Mouse (Mus musculus): ENCODE data around the gene C130032M10Rik.
"Not testable (repeated sequence)": the region's sequence is repeated elsewhere in the genome, so short reads cannot be mapped to it uniquely, and the experiment has no call there.

The C130032M10Rik gene

DNA sequence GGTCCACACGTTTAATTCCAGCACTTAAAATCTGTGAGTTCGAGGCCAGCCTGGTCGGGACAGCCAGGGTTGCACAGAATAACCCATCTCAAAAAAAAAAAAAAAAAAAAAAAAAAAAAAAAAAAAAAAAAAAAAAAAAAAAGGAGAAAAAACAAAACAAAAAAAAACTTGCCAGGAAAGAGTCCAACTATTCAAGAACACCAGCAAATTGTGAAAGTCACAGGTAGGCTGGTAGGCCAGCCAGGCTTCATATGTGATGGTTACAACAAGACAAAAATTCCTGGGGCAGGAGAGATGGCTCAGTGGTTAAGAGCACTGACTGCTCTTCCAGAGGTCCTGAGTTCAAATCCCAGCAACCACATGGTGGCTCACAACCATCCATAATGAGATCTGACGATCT lies 5.0 kb downstream of the C130032M10Rik start:
- DNase-seq: not testable (repeated sequence)

DNA sequence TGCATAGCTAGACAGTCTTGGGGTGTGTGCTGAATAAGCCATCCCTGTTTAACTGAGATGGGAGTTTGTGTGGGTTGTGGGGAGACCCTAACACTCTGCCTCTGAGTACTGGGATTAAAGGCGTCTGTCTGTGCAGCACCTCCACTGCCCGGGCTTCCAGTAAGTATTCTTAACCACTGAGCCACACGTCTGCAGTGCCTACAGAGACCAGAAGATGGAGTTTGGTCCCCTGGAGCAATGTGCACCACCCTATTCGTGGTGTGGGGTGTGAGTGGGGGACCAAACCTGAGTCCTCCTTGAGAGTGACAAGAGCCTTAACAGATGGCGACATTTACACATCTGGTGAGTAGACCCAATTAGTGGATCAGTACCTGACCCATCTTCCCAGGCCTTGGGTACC lies 6.5 kb downstream of the C130032M10Rik start:
- DNase-seq: no peak

DNA sequence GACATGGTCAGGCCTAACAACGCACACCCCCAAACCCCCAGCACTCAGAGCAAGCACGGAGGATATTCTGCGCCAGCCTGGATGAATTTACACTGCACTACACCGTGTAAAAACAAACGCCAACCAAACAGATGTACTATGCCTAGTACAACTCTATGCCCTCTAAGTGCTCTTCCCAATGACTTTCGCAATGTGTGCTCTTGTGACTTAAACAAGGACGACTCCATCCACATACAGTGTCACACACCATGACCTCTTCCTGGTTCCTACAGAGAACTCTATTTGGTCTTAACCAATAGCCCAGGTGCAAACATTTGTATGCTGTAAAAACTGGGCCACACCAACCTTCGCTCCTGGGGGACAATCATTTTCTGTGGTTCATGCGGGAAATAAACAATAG lies 7.0 kb downstream of the C130032M10Rik start:
- DNase-seq: no peak

DNA sequence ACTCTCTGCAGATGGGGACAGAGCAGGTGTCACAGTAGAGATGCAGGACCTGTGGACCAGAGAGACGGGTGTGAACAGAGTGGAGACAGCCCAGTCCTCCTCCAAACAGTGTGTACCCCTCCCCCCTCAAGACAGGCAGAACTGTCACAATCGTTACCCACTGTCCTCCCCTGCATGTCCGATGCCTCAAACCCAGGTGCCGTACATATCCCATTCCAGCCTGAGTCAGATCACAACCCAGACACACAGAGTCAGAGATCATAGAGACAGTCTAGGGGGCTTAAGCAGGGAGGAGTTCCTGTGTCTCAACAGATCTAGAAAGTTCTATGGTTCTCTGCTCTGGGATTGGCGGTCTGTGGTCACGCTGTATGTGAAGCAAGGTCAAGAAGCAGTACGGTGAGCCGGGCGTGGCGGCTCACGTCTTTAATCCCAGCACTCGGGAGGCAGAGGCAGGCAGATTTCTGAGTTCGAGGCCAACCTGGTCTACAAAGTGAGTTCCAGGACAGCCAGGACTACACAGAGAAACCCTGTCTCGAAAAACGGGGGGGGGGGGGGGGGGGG lies 9.7 kb downstream of the C130032M10Rik start:
- no peak for DNase-seq

DNA sequence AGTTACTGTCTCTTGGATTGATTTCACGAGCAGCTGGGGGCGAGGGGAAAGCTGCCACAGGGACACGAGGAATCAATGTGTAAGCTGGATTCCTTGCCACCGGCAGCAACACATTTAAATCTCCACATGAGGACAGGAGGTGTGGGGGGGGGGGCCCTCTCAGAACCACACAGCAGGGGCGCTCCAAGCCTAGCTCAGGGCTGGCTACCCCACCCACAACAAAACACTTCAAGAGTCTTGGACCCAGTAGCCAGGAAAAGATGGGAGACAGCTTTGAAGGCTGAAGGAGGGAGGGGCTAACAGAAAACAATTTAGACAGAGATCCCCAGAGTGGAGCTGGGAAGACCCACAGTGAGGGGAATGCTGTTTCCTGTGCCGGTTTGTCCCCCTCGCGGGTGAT lies 10.4 kb downstream of the C130032M10Rik start:
- DNase-seq: no peak

DNA sequence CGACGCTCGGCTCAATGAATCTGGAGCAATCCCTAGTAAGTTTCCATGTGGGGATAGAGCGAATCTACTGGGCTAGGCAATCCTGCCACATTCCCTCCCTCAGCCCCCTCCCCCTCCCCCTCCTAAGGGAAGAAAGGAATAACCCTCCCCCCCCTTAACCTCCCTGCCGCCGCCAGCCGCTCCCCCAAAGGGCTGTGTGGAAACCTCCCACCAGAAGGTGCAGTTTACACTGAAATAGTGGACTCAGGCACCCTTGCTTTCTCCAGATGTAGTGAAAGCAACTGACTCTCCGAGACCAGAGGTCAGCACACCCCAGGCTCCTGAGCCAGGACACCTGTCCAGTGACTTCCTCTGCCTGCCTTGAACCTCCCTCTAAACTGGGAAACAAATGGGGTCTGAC lies 11.1 kb downstream of the C130032M10Rik start:
- no peak for DNase-seq

DNA sequence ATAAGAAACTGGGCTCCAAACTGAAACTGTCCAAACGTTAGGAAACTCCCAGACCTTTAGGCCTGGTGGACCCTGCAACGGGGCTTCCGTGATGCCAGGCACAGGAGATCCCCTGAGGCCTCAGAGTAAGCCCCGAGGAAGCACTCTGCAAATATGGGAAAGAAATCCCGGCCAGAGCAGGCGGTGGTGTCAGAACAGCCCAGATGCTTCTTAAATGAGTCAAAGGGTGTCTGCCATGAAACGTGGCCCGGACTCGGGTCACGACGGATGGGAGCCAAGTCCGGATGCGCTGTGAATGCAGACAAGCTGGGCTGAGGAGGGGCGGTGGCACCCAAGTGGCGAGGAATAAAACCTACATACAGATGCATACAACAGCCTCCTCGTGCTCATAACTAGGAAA lies 11.6 kb downstream of the C130032M10Rik start:
- peak; percentile 29 to 59 for DNase-seq

DNA sequence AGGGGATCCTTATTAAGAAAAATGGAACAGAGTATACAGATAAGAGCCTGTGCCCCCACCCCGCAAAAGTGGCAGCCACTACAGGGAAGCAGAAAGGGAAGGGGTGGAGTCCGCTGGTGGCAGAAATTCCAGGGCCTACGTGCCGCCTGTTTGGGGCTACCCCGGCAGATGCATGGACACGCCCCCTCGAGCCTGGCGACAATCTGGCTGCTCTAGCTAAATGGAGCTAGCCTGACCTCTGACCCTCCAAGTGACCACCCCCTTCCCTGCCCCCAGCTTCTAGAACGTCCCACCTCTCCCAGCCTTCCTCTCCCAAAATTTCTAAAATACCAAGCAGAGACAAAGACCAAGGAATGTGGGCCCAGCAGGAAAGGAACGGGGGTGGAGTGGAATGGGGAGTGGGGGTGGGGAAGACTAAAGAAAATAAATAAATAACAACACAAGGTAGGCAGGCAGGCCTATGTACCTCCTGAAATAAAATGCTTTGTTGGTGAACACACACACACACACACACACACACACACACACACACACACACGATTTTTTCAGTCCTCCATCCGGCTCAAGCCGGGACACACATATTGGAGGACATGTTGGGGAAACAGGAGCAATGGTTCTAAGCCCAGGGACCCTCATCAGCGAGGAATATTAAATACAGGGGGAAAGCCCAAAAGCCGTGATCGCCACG lies 12.6 kb downstream of the C130032M10Rik start:
- DNase-seq: peak; percentile 20 to 33

DNA sequence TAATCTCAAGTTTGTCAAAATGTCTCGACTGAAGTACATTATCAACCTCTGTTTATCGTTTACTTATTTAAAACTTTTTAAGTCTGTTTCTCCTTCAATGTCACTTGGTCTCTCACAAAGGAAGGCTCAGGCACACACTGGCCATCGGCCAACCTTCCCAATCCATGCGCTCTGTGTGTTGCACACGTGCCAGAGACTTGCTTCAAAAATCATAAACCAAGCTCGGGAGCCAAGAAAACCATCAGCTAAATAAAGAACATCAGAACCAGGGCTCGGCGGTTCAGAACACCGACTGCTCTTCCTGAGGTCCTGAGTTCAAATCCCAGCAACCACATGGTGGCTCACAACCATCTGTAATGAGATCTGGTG lies 13.2 kb downstream of the C130032M10Rik start:
- DNase-seq: no peak

DNA sequence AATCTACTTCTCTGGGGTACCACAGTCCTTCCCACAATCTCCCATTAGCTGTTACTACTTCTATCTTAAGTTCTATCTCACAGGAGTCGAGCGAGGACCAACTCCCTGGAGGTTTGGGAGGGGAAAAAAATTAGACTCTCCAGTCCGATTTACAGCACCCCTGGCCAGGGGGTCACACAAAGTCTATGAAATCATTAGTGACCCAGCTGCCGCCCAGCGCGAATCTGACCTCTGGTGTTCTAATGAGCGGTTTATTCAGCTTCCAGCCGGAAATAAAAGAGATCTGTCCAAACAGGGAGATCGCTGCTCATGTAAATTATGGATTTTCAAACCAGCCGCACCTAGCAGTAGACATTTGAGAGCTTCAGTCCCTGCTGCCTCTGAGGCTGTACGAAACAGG lies 15.8 kb downstream of the C130032M10Rik start:
- DNase-seq: peak in 1 of 2 experiments; percentile 24

DNA sequence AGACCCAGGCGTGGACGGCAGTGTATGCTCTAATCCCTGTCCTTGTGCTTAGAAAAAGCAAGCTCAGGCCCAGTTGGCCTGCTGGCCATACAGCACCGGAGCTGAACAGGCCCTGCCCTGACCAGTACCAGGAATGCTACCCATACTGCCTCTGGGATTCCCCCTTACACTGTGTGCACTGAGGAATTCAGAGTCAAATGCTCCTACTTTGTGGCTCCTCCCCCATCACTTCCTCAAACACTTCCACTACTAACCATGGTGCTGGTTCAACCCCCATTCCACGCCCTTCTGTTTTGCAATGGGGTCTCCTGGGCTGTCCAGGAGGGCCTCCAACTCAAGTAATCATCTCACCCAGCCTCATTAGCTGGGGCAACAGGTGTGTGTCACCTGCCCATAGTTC lies 18.4 kb downstream of the C130032M10Rik start:
- no peak for DNase-seq

DNA sequence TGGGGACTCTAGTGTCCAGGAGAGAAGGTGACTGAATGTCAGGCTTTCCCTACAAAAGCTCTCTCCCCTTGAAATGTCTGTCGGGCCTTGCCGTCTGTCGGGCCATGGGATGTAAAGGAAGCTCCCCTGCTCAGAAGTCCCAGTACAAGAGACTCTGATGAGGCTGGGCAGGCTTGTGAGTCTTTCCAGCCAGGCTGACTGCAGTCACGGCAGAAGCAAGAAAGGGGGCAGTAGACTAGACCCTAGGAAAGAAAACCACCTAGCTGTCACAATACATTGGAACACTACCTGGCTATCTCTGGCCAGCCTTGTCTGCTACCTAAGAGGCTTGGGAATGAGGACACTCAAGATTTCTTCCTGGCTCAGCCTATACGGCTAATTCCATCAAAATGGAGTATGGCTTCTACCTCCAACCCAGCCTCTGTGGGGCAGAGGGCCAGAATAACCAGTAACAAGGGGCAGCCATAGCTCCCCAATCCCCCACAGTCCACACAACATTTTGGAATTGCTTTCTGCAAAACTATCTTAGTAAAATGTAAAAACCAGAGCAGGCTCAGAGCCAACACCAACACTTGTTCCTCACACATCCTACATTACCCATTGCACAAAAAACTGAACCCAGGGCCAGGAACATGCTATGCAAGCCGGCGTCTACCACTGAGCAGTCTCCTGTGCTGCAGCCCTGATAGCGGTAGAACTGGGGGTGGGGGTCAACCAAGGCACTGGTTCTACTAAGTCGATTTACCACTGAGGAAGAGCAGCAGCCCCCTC lies 19.4 kb downstream of the C130032M10Rik start:
- DNase-seq: no peak

DNA sequence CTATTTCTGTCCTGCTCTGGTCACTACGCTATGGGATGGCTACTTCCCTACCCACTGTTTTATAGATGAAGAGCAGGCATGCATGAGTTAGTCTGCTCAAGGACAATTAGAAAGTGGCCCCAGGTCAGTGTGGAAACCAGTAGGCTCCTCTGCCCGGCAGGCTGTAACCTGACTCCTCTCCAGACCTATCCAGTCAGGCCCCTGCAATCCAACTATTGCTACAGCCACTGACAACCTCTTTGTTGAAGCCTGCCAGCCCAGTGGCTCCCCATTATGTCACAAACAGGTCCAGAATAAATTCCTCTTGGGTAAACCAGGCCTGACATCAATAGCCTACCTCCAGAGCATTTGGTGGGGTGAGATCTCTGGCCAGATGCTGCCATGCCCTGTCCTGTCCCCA lies 21.1 kb downstream of the C130032M10Rik start:
- no peak for DNase-seq

DNA sequence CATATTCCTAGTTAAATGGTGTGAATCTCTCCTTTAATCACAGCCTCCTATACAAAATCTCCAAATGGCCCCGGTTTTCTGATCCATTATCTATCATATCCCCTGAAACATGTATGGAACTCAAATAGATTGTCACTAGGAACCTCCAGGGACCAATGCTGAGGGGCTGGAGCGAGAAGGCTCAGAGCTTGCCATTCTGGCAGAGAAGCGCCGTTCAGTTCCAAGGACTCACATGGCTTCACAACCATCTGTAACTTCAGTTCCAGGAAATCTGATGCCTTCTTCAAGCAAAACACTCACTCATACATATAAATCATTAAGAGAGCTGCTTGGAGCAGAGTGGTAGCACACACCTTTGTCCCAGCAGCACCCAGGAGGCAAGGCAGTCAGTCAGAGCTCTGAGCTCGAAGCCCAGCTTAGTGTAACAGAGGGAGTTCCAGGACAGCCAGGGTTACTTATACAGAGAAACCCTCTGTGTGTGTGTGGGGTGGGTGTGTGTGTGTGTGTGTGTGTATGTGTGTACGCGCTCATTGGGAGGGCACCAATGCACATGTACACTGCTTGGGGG lies 23.6 kb downstream of the C130032M10Rik start:
- DNase-seq: peak in 1 of 2 experiments; percentile 40

DNA sequence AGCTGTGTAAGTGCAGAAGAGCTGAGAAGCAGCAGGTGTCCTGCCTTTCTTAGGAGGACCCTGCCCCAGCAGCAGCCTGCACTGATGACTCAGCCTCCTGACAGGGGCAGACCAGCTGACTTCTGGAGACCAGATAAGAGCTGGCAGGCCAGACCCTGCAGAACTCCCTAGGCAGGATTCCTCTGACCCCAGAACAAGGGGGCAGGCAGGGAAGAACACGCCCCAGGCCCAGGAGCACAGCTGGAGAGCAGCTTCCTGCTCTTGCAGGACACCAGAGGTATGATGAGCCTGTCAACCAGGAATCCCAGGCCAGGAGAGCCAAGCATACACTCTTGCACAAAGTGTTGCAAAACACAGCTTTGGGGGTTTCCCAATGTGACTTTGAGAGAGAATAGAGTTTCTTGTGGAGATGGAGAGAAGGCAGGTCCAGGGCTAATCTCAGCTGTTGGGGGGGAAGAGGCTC lies 25.8 kb downstream of the C130032M10Rik start:
- DNase-seq: no peak

DNA sequence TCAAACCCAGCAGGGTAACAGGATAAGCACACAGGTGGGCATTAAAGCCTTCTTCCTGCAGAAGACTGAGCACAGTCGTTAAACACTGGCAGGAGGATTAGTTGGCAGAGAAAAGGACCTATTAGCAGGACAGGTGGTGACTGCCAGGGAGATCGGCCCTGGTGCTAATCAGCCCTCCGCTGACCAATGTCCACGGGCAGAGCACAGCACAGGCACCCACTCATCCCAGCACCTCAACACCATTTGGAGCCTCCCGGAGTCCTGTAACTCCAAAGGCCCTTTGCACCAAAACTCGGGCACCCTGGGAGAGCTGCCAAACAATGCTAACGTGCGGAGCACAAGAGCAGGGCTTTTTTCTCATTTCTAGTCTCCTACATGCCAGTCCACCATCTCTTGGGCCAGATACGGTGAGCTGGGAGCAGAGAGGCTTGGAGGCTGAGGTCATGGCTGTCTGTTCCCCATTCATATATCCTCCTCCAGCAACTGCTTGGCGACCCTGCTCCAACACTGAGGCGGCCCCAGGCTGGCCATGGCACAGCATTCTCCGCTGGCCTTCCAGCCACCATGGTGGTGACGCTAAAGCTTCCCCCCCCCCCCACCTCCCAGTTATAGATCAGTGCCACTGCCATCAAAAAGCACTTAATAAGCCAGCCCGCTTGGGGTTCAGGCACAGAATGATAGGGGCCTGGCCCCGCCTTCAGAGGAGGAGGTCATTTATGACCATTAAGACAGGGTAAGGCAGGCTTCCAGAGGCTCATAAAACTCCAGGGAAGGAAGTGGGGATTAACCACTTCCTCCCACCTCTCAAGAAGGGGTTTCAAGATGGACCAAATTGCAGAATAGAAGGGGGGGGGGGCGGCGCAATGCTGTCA lies 28.6 kb downstream of the C130032M10Rik start:
- DNase-seq: peak; percentile 34 to 60

DNA sequence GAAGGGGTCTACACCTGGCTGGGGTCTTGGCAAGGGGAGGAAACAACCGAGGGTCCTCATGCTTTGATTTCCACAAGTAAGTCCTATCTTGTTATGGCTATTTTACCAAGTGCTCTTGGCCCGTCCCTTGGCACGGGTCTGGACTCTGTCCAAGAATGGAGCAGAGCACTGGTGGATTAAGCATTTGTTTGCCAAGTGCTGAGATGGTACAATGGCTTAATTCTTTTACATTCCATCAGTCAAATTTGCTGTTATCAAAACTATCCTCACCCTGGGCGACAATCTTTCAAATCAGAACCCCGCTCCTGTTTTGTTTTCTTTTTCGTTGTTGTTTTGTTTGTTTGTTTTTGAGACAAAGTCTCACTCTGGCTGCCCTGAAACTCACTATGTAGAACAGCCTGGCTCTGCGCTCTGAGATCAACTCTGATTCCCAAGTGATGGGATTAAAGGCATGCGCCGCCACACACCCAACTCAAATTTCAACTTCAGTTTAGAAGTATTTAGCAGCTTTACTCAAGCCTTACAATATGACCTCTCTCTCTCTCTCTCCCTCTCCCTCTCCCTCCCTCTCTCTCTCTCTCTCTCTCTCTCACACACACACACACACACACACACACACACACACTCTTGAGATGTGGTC lies 29.4 kb downstream of the C130032M10Rik start:
- peak in 1 of 2 experiments; percentile 48 for DNase-seq

DNA sequence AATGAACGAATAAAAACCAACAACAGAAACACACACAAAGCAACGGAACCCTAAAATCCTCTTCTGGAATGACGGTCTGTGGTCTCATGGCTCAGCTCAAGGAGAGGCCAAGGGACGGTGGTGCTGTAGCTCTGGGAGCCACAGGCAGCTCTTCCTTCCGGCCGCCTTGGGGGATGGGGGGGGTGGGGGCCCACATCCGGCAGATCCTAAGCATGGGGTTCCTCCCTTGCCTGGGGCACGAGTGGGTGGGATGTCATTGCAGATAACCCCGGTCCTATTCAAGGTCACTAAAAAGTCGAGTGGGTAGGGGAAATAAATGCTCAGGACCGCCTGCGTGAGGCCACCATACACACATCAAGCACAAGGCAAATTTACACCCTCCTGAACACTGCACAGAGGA lies 31.3 kb downstream of the C130032M10Rik start:
- no peak for DNase-seq

DNA sequence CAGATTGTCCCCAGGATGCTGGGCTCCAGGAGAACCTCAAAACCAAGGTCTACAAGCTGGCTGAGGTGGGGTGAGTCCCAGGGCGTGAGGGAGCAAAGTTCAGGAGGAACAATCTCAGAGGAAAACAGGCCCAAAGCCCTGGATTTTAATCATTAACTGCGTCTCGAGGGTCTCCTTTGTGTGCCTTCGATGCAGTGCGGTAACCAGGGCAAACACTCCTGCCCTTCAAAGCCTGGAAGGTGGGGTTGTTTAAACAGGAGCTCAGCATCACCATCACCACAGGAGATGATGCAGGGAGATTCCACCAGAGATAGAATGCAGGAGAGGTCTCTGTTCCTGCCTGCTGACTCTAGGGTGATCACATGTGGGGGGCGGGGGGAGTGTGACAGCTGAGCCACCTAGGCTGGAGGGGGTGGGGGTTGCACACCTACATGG lies 32.2 kb downstream of the C130032M10Rik start:
- peak; percentile 50 to 55 for DNase-seq

DNA sequence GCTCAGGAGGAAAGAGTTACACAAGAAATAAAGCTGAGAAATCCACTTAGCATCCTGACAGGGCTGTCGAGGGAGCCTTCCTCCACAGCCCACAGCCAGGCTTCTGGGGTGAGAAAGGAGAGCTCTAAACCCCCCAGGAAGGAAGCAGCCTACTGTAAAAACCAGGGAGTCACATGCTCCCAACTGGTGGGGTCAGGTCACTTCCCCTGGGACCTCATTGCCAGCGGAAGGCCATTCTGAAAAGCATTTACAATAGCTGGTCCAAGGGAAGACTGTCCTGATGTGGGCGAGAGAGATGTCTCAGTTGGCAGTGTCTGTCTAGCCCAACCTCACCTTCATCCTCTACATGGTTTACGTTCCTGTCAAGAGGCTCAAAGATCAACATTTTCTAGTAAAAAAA lies 33.0 kb downstream of the C130032M10Rik start:
- peak in 1 of 2 experiments; percentile 40 for DNase-seq

DNA sequence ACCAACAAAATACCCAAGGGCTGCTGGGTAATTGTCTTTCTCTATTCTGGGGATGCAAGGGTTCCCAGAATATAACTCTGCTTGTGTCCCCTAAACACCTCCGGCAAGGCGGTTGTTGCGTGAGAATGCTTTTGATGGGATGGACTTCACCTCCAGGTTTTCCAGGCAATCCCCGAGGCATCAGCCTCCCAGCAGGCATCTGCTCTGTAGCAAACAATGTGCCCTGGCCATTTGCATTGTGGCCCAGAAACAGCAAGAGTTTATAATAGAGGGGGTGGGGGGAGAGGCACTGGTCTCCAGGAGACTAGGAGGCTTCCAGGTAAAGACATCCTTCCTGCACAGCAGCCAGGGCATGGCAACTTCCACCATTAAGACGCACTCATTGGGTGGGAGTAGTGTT lies 33.6 kb downstream of the C130032M10Rik start:
- no peak for DNase-seq

DNA sequence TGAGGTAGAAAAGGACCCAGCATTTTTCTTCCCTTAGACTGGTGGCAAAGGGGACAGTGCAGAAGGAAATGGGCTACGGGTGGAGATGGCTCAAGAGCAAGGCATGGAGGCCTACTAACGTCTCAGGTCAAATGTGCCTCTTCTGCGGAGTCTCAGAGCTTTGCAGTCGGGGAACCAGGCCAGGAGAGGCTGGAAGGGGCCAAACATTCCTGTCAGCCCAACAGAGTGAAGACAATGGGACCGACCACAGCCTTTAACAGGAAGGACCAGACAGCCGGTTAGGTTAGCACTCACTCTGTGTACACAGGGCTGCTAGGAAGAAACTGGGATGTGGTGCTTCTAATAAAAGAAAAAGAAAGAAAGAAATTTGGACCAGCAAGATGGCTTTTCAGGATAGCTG lies 34.5 kb downstream of the C130032M10Rik start:
- DNase-seq: no peak
